Mouse (Mus musculus) urinary bladder, adult 18-20 months (tissue): ENCODE measurements at regions not wholly inside any gene's neighbourhood (a gene's known extent, or its start where the extent isn't known, plus 50 kb on each side); places are given as distances from the start of the nearest gene placed in this dataset.

Source experiments
- DNase-seq, 2 experiments: peaks; one replicate each; pipeline ENCODE4 v3.0.0; 2022; ENCODE audit warnings: low spot score in 2 of 2, mixed read lengths in 2 of 2

GRCm38 (mm10) chr2:80973217-80973616 lies 356.2 kb downstream of the Nup35 start:
- no peak for DNase-seq

GRCm38 (mm10) chr2:80998296-80998695 lies 381.3 kb downstream of the Nup35 start:
- DNase-seq, result no peak

- DNase-seq, result no peak
These were observed 390.0 kb downstream of the Nup35 start for GRCm38 (mm10) chr2:81007071-81007470.

GRCm38 (mm10) chr2:81023620-81024019 lies 406.6 kb downstream of the Nup35 start:
- no peak for DNase-seq
